Mouse (Mus musculus) right cerebral cortex, postnatal 25 days (tissue): ENCODE data around the gene Syngr1.
A peak's percentile ranks its signal among the peaks of the same experiment; 100 is the strongest.

ENCODE experiments used
- DNase-seq: peaks from one replicate; pipeline ENCODE4 v3.0.0; 2022

Syngr1 gene

GRCm38 (mm10) chr15:80091121-80091955, at the start of gene Syngr1, which contains the start of gene Rpl3:
Gene Syngr1 (plus strand): TSS chr15:80091334.
Gene Rpl3 (minus strand): TSS chr15:80091868.
- DNase-seq: peak; percentile 86

GRCm38 (mm10) chr15:80042152-80042551, 49.0 kb upstream of the Syngr1 start:
- no peak for DNase-seq

GRCm38 (mm10) chr15:80044249-80044648, 46.9 kb upstream of the Syngr1 start:
- DNase-seq: no peak

GRCm38 (mm10) chr15:80045749-80046148, 45.4 kb upstream of the Syngr1 start:
- no peak for DNase-seq

- no peak for DNase-seq
These were observed 43.9 kb upstream of the Syngr1 start for GRCm38 (mm10) chr15:80047242-80047641.

GRCm38 (mm10) chr15:80047973-80048372, 43.2 kb upstream of the Syngr1 start:
- DNase-seq: no peak

- no peak for DNase-seq
These were observed 41.0 kb upstream of the Syngr1 start for GRCm38 (mm10) chr15:80050093-80050492.

GRCm38 (mm10) chr15:80051092-80051761, 39.9 kb upstream of the Syngr1 start:
- DNase-seq: no peak

GRCm38 (mm10) chr15:80051782-80052181, 39.4 kb upstream of the Syngr1 start:
- no peak for DNase-seq

- DNase-seq: no peak
These were observed 37.6 kb upstream of the Syngr1 start for GRCm38 (mm10) chr15:80053381-80054033.

GRCm38 (mm10) chr15:80054034-80054710, 37.0 kb upstream of the Syngr1 start:
- no peak for DNase-seq

- DNase-seq: no peak
These were observed 33.0 kb upstream of the Syngr1 start for GRCm38 (mm10) chr15:80058151-80058550.

GRCm38 (mm10) chr15:80059606-80060005, 31.5 kb upstream of the Syngr1 start:
- DNase-seq: no peak

- no peak for DNase-seq
These were observed 30.6 kb upstream of the Syngr1 start for GRCm38 (mm10) chr15:80060356-80061070.

GRCm38 (mm10) chr15:80061071-80061550, 30.0 kb upstream of the Syngr1 start:
- DNase-seq: no peak

- DNase-seq: no peak
These were observed 28.8 kb upstream of the Syngr1 start for GRCm38 (mm10) chr15:80062339-80062738.

- no peak for DNase-seq
These were observed 28.3 kb upstream of the Syngr1 start for GRCm38 (mm10) chr15:80062821-80063220.

GRCm38 (mm10) chr15:80064965-80065364, 26.2 kb upstream of the Syngr1 start:
- DNase-seq: no peak

- DNase-seq: no peak
These were observed 25.7 kb upstream of the Syngr1 start for GRCm38 (mm10) chr15:80065414-80065813.

- DNase-seq: no peak
These were observed 24.6 kb upstream of the Syngr1 start for GRCm38 (mm10) chr15:80066538-80066937.

- no peak for DNase-seq
These were observed 22.0 kb upstream of the Syngr1 start for GRCm38 (mm10) chr15:80069171-80069570.

GRCm38 (mm10) chr15:80070095-80070644, 21.0 kb upstream of the Syngr1 start:
- DNase-seq: no peak
